Mouse (Mus musculus) brain, embryonic 14.5 days (tissue): ENCODE results near the gene Myo6.

ENCODE experiments used
- CTCF ChIP-seq: fragments of 200-500 bp; IDR thresholded peaks from 2 replicates; pipeline ENCODE4 v1.5.1; 2012; ENCODE audit warnings: inconsistent platforms, mild to moderate bottlenecking, moderate library complexity, borderline replicate concordance; ENCODE audit not compliant: insufficient read depth, insufficient read length; ENCODE audit errors: extremely low read depth
- POLR2A ChIP-seq: fragments of 200-500 bp; IDR thresholded peaks from 2 replicates; pipeline ENCODE4 v1.6.1; 2012; ENCODE audit warnings: mild to moderate bottlenecking, inconsistent platforms, borderline replicate concordance; ENCODE audit not compliant: poor library complexity, insufficient read depth, insufficient read length, severe bottlenecking; ENCODE audit errors: extremely low read depth

GRCm38 (mm10) chr9:80338026-80338425, 173.2 kb downstream of the Myo6 start:
- no peak for TF ChIP-seq CTCF
- TF ChIP-seq POLR2A = no peak
